Mouse (Mus musculus) megakaryocyte-erythroid progenitor cell, adult 5-6 weeks (primary cell): ENCODE results near the gene Csnk2b. TPM values are rescaled to one million over a fixed set of nuclear protein-coding genes. Genes with fewer than 3 reads are reported as not detected.

ENCODE experiments used
- ATAC-seq: replicated peaks from 2 replicates; pipeline ENCODE4 v1.8.0; 2016; ENCODE audit warnings: mild to moderate bottlenecking, inconsistent platforms; ENCODE audit not compliant: severe bottlenecking, poor library complexity, low FRiP score, low TSS enrichment
- total RNA-seq, 2 experiments: library from RNA; stranded (forward) in 1 of 2; stranded (reverse) in 1 of 2; fragments of 200-1000, 215-1000 nt in 1 of 2; fragments of >200 nt in 1 of 2; fragmentation: Nextera tagmentation in 1 of 2; gene quantifications; 2 replicates each; pipeline ENCODE4 v1.2.3; 2014 to 2017

Csnk2b gene
- total RNA-seq, 2 experiments from 2014 or later = 451 to 482 TPM

- ATAC-seq = no peak
Observed at GRCm38 (mm10) chr17:35154616-35155015, 32.8 kb upstream of the Csnk2b start.

DNA sequence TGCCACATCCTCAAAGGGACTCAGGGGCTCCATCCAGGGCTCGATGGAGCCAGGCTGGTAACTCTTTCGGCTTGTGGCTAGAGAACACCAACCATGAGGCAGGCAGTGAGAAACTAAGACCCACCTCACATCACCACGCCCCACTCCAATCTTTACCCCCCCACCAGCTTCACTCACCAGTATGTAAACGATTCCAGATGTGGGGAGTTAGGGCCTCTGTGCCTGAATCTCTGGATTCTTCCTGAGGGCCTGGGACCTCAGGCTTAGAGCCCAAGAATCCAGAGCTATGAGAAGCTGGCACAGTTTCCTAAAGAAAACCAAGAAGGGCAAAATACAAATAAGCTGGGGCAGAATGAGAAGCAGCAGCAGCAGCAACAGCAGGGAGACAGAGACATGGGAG lies 32.1 kb upstream of the Csnk2b start:
- no peak for ATAC-seq

DNA sequence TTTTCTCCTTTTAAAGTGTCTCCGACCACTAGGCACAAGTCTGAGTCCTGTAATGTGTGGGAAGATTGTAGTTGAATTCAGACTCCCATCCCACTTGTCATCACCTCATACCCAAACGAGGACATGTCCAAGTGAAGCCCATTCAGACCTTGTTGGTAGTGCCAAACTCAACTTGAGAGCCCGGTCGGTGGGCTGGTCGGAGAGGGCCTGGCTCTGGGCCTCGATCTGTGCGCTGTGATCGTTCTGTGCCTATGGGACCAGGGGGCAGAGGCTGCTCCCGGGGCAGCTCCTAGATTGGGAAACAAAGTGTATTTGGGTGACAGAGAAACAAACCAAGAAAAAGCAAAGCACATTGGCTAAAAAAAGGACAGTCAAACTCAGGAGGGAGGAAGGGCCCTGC lies 31.2 kb upstream of the Csnk2b start:
- ATAC-seq = no peak

GRCm38 (mm10) chr17:35152121-35152520 lies 30.3 kb upstream of the Csnk2b start:
- no peak for ATAC-seq

DNA sequence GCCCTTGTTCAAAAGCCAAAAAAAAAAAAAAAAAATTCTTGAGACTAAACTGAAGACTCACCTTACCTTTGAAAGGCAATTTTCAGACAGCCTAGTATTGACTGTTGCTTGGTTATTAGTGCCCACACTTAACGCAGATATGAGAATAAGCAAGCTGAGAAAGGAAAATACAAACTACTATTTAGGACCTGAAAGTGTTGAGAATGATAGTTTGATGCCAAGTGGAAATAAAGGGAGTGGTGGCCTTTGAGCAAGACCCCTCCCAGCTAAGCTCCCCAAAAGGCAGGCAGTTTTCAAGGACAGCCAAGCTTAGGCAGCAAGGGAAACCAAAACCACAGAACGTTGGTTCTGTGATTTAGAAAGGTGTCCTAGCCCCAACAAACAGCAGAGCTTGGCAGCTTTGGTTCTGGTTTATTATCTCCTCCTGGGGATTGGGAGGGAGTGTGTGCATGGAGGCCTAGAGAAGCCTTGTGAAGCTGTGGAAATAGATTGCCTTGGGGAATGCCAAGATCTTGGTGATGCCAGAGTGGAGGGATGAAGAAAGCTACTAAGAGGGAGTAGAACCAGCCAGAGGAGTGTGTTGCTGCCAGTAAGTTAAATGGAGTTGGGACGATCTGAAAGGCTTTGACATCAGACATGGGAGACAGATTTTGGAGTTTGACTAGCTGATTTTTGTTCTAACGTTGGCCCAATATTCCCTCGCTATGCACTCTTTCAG lies 26.2 kb upstream of the Csnk2b start:
- no peak for ATAC-seq

- ATAC-seq = no peak
Observed at GRCm38 (mm10) chr17:35147348-35147747, 25.5 kb upstream of the Csnk2b start.

- no peak for ATAC-seq
Observed at GRCm38 (mm10) chr17:35146139-35146538, 24.3 kb upstream of the Csnk2b start.

GRCm38 (mm10) chr17:35141971-35142370 lies 20.1 kb upstream of the Csnk2b start:
- ATAC-seq = no peak

- no peak for ATAC-seq
Observed at GRCm38 (mm10) chr17:35140490-35140996, 18.7 kb upstream of the Csnk2b start.

DNA sequence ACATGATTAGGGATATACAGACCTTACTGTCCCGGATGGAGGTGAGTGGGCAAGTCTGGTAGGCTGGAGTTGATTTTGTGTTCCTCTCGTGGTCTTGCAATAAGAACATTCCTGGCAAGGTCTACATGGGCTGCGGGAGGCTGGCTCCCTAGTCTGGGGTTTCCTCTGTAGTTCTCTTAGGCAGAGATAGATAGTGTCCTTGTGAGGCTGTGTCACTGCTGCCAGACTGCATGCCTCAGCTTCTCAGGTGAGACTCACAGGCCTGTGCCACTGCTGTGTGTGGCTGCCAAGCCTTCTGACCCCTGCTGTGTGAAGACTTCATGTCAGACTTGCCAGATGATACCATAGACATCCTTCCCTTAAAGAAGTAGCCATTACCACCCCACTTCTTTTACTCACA lies 17.4 kb upstream of the Csnk2b start:
- ATAC-seq = no peak

DNA sequence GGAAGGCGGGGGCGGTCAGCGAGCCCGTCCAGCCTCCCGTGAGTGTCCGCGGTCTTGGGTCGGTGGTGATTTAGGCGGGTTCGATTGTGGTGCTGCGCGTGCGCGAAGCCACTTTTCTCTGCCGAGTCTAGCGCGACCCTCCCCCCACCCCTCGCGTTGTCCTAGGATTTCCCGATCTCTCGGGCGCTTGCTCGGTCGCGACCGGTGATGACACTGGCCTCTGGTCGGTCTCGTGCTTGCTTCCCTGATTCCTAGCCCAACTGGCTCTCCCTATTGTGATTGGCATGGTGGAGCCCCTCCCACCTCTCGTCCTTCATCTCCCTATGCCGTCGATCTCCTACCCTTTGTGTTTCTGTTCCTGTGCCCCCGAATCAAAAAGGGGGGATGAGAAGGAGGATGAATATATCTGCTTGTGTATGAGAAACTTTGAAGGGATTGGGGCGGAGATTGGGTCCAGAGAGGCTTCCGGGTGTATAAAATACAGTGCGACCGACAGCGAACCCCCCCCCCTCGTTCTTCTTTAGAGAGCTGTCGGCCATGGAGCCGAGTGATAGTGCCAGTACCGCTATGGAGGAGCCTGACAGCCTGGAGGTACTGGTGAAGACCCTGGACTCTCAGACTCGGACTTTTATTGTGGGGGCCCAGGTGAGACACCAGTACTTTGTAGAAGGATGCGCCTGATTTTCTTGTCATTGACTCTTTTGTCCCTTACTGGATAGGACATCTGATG lies 13.9 kb upstream of the Csnk2b start:
- ATAC-seq = peak; percentile 60

DNA sequence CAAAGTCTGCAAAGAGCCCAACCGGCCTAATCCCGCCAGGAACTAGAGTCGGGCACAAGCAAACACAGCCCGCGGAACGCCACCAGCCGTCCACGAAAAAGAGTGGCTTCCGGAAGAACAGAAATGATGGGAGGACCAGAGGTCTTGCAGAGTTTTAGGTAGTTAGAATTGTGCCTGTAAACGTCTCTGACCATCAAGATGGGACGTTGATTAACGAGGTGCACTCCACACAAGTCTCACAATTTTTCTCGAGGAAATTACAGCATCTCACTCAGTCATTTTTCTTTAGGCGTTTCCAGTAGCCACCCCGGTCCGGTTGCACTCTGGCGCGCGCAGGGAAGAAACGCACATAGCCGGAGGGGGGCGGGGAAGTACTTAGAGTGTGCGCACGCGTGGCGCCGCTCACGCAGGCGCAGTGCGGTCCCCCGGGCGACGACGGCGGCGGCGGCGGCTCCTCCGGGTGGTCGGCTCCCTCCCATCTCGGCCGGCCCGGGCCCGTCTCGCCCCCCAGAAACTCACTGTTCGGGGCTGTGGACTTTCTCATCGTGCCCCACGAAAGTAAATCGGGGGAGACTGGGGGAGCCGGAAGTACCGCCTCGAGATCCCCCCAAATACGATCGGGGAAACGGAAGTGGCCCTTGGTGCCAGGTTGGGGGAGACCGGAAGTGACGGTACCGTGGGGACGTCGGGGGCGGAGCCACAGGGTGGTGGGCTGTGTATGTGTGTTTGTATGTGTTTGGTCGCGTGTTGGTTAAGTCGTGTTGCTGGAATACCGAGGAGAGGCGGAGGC lies 13.1 kb upstream of the Csnk2b start, which contains the start of gene Bag6:
Gene Bag6 (plus strand): TSS at position 378 of the 790 bp plus-strand sequence.
- ATAC-seq = peak; percentile 77

DNA sequence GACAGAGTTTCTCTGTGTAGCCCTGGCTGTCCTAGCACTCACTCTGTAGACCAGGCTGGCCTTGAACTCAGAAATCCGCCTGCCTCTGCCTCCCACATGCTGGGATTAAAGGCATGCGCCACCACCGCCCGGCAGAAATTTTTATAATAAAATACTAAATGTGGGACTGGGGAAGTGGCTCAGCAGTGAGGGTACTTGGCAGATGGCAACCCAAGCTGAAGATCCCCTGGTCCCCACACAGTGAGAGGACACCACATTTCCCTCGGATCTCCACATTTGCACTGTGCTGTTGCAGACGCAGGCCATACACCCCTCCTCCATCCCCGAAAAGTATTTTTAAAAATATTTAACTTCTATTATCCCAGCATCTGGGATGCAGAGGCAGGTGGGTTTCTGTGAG lies 11.7 kb upstream of the Csnk2b start:
- ATAC-seq = no peak

DNA sequence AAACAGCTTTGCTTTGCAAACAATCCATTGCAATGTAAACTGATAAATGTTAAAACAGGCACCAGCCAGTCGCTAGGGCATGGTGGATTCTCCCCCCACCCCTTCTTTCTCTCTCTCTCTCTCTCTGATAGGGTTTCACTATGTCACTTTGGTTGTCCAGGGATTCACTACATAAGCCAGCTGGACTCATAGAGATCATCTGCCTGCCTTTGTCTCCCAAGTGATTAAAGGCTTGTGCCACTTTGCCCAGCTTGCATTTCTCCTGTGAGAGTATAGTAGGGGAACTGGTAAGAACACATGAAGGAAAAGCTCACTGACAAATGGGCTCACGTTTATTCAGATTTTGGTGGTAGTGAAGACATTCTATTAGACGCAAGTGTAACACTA lies 10.3 kb upstream of the Csnk2b start:
- no peak for ATAC-seq

DNA sequence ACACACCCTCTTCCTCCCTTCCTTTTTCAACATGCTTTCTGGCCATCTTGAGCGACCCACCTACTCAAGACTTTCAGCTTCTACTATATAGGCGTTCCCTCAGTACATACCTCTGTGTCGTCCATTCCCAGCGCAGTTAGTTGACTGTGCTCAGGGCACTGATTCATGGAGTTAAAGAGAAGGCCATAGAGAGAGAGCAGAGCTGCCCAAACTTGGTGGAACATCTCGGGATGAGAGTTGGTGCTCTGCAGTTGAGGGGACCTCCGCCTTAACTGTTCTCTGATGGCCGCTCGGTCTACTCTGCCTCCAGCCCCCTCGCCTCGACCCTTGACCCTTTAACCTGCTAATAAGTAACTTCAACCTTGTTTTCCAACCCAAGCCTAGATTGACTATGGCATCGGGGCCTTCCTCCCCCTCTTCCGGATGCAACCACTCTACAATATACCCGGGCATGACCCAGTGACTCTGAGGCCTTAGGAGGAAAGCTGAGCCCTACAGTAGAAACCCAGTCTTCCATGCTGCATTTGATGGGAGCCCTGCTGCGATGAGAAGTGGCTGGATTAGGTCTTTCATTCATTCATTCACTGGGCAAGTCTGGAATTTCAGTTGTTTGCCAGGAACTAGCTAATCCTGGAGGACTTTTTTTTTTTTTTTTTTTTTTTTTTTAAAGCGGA lies 9.8 kb upstream of the Csnk2b start, which contains the start of gene Apom:
Gene Apom (minus strand): TSS at position 551 of the 674 bp plus-strand sequence.
- no peak for ATAC-seq

DNA sequence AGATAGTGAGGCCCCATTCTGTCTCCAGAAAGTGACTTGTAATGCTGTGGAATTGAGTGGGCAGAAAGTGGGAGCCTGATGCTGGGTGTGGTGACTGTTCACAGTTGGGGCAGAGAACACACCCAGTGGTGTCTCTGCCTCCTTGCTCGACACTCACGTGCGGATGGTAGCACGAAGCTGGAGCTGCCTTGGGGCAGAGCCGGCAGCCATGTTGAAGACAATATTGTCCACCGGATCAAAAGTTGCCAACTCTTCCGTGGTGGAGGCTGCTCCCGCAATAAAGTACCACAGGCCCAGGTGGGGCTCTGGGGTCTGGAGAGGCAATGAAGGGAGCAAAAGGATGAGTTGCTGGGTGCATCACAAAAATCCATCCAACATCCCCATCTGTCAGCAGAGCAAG lies 9.2 kb upstream of the Csnk2b start:
- no peak for ATAC-seq

DNA sequence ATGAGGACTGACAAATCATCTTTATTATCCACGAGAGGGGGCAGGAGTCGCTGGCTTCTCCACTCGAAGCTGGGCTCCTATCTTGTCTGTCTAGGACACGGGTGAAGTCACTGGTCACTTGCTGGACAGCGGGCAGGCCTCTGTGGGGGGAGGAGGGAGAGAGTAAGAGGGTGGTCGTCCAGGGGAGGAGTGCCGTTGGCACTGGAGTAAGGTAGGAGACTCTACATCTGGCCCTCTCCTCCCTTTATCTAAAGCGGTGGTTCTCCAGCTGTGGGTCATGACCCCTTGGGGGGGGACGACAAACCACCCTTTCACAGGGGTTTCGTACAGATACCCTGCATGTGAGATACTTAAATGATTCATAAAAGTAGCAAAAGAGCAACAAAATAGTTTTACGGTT lies 7.1 kb upstream of the Csnk2b start:
- no peak for ATAC-seq

- no peak for ATAC-seq
Observed at GRCm38 (mm10) chr17:35127017-35127416, 5.2 kb upstream of the Csnk2b start.

DNA sequence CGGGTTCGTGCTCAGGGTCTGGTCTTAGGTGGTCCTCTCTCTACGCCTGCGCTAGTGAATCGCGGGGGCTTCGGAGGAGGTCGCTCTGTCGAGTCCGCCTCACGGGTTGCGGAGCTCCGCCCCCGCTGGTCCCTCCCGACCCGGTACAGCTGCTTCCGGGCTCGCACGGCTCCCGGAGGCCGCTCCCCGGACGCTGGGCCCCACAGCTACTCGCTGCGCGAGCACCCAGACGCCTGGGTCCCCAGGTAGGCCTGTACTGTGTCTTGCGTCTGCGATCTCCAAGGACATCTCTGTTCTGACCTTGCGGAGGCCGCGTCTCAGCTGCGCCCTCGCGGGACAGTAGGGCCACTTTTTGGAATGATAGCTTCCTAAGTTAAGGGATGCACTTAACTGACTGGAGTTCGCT lies 4.4 kb upstream of the Csnk2b start, which contains the start of gene D17H6S53E:
Gene D17H6S53E (plus strand): TSS at position 168 of the 406 bp plus-strand sequence.
- ATAC-seq = peak; percentile 43
